Mouse (Mus musculus): ENCODE measurements around the gene Klhl11. TPM values are rescaled to one million over a fixed set of nuclear protein-coding genes. Genes with fewer than 3 reads are reported as not detected.
A peak's percentile ranks its signal among the peaks of the same experiment; 100 is the strongest.

The Klhl11 gene
- 8.1 and 8.9 TPM in 2 replicates for polyA plus RNA-seq (2014; fragmentation: Nextera tagmentation; extraction: Ambion mirVana)

GRCm38 (mm10) chr11:100472197-100472934 lies at the start of gene Klhl11:
Gene Klhl11 (minus strand): TSS chr11:100472741.
- peaks cover 17% of the 10 kb centered on the region for H3K4me1 ChIP-seq (ENCODE audit: control insufficient read depth, insufficient read depth, low read length)

GRCm38 (mm10) chr11:100520838-100521237 lies 48.3 kb upstream of the Klhl11 start:
- WGBS (ENCODE audit: insufficient replicate concordance), result 81% methylated on average over 15 of the region's 15 CpGs
- Histone ChIP-seq H3K9ac (ENCODE audit: low read depth, low read length) (no peak overlapping the region), H3K4me1 (ENCODE audit: control insufficient read depth, insufficient read depth, low read length) (peaks cover 8% of the 10 kb centered on the region), H3K36me3 (ENCODE audit: control insufficient read depth, insufficient read depth, low read length) (peaks cover 40% of the 10 kb centered on the region), H3K9me3 (replicated peaks; ENCODE audit: control insufficient read depth, low read length) (no peaks in the 10 kb centered on the region), H3K4me3 (ENCODE audit: low read depth, low read length) (no peak overlapping the region), H3K27ac (ENCODE audit: low read depth, low read length) (no peak overlapping the region), H3K4me2 (no peak overlapping the region), H3K27me3 (ENCODE audit: control insufficient read depth, insufficient read depth, low read length) (no peaks in the 10 kb centered on the region)
- no peak for ATAC-seq (replicated peaks; ENCODE audit: insufficient number of reproducible peaks, low FRiP score, low TSS enrichment)

More at GRCm38 (mm10) chr11:100472197-100472934, at the start of gene Klhl11:
- Histone ChIP-seq H3K9me3 (replicated peaks; ENCODE audit: control insufficient read depth, low read length) (no peaks in the 10 kb centered on the region), H3K27me3 (ENCODE audit: control insufficient read depth, insufficient read depth, low read length) (no peaks in the 10 kb centered on the region), H3K9ac (ENCODE audit: low read depth, low read length) (peak within 1 kb of the TSS; percentile 94), H3K27ac (ENCODE audit: low read depth, low read length) (peak within 1 kb of the TSS; percentile 38), H3K36me3 (ENCODE audit: control insufficient read depth, insufficient read depth, low read length) (peaks cover 5% of the 10 kb centered on the region; the same call in 1 of the 2 replicates), H3K4me3 (ENCODE audit: low read depth, low read length) (peak within 1 kb of the TSS; percentile 97), H3K4me2 (peak within 1 kb of the TSS; percentile 97)
- ATAC-seq (replicated peaks; ENCODE audit: insufficient number of reproducible peaks, low FRiP score, low TSS enrichment), result peak; percentile 82
- under 1% methylated on average over 83 of the region's 83 CpGs for WGBS (ENCODE audit: insufficient replicate concordance)

GRCm38 (mm10) chr11:100519188-100519587 lies 46.6 kb upstream of the Klhl11 start:
- no peak overlapping the region for H3K9ac ChIP-seq (ENCODE audit: low read depth, low read length)
- H3K36me3 ChIP-seq (ENCODE audit: control insufficient read depth, insufficient read depth, low read length), result peaks cover 45% of the 10 kb centered on the region

GRCm38 (mm10) chr11:100518188-100518591 lies 45.6 kb upstream of the Klhl11 start:
- no peak overlapping the region for H3K9ac ChIP-seq (ENCODE audit: low read depth, low read length)
- no peak for ATAC-seq (replicated peaks; ENCODE audit: insufficient number of reproducible peaks, low FRiP score, low TSS enrichment)
- 90% methylated on average over 5 of the region's 5 CpGs for WGBS (ENCODE audit: insufficient replicate concordance)
- peaks cover 49% of the 10 kb centered on the region for H3K36me3 ChIP-seq (ENCODE audit: control insufficient read depth, insufficient read depth, low read length)
- H3K4me3 ChIP-seq (ENCODE audit: low read depth, low read length), result no peak overlapping the region
- no peak overlapping the region for H3K4me2 ChIP-seq
- H3K9me3 ChIP-seq (replicated peaks; ENCODE audit: control insufficient read depth, low read length), result no peaks in the 10 kb centered on the region
- H3K27me3 ChIP-seq (ENCODE audit: control insufficient read depth, insufficient read depth, low read length), result no peaks in the 10 kb centered on the region
- H3K4me1 ChIP-seq (ENCODE audit: control insufficient read depth, insufficient read depth, low read length), result no peaks in the 10 kb centered on the region
- H3K27ac ChIP-seq (ENCODE audit: low read depth, low read length), result no peak overlapping the region

More at GRCm38 (mm10) chr11:100519188-100519587, 46.6 kb upstream of the Klhl11 start:
- Histone ChIP-seq H3K27me3 (ENCODE audit: control insufficient read depth, insufficient read depth, low read length) (no peaks in the 10 kb centered on the region), H3K27ac (ENCODE audit: low read depth, low read length) (no peak overlapping the region), H3K9me3 (replicated peaks; ENCODE audit: control insufficient read depth, low read length) (no peaks in the 10 kb centered on the region), H3K4me2 (no peak overlapping the region), H3K4me1 (ENCODE audit: control insufficient read depth, insufficient read depth, low read length) (no peaks in the 10 kb centered on the region), H3K4me3 (ENCODE audit: low read depth, low read length) (no peak overlapping the region)
- WGBS (ENCODE audit: insufficient replicate concordance), result 78% methylated on average over 7 of the region's 7 CpGs
- ATAC-seq (replicated peaks; ENCODE audit: insufficient number of reproducible peaks, low FRiP score, low TSS enrichment), result no peak

- H3K4me3 ChIP-seq (ENCODE audit: low read depth, low read length), result no peak overlapping the region
- no peak overlapping the region for H3K4me2 ChIP-seq
- no peak overlapping the region for H3K27ac ChIP-seq (ENCODE audit: low read depth, low read length)
- no peak for ATAC-seq (replicated peaks; ENCODE audit: insufficient number of reproducible peaks, low FRiP score, low TSS enrichment)
- WGBS (ENCODE audit: insufficient replicate concordance), result 84% methylated on average over 9 of the region's 9 CpGs
- no peaks in the 10 kb centered on the region for H3K4me1 ChIP-seq (ENCODE audit: control insufficient read depth, insufficient read depth, low read length)
- H3K27me3 ChIP-seq (ENCODE audit: control insufficient read depth, insufficient read depth, low read length), result no peaks in the 10 kb centered on the region
- peaks cover 41% of the 10 kb centered on the region for H3K36me3 ChIP-seq (ENCODE audit: control insufficient read depth, insufficient read depth, low read length)
- H3K9me3 ChIP-seq (replicated peaks; ENCODE audit: control insufficient read depth, low read length), result no peaks in the 10 kb centered on the region
- H3K9ac ChIP-seq (ENCODE audit: low read depth, low read length), result no peak overlapping the region
Measured at GRCm38 (mm10) chr11:100516291-100516690, 43.8 kb upstream of the Klhl11 start.

- Histone ChIP-seq H3K27me3 (ENCODE audit: control insufficient read depth, insufficient read depth, low read length) (no peaks in the 10 kb centered on the region), H3K9me3 (replicated peaks; ENCODE audit: control insufficient read depth, low read length) (no peaks in the 10 kb centered on the region), H3K9ac (ENCODE audit: low read depth, low read length) (no peak overlapping the region), H3K4me3 (ENCODE audit: low read depth, low read length) (no peak overlapping the region), H3K4me2 (no peak overlapping the region), H3K27ac (ENCODE audit: low read depth, low read length) (no peak overlapping the region), H3K36me3 (ENCODE audit: control insufficient read depth, insufficient read depth, low read length) (peaks cover 41% of the 10 kb centered on the region), H3K4me1 (ENCODE audit: control insufficient read depth, insufficient read depth, low read length) (no peaks in the 10 kb centered on the region)
- ATAC-seq (replicated peaks; ENCODE audit: insufficient number of reproducible peaks, low FRiP score, low TSS enrichment), result no peak
- WGBS (ENCODE audit: insufficient replicate concordance), result 88% methylated on average over 9 of the region's 9 CpGs
Measured at GRCm38 (mm10) chr11:100515789-100516188, 43.2 kb upstream of the Klhl11 start.

- H3K27me3 ChIP-seq (ENCODE audit: control insufficient read depth, insufficient read depth, low read length), result no peaks in the 10 kb centered on the region
- H3K27ac ChIP-seq (ENCODE audit: low read depth, low read length), result no peak overlapping the region
- H3K4me2 ChIP-seq, result no peak overlapping the region
- no peaks in the 10 kb centered on the region for H3K9me3 ChIP-seq (replicated peaks; ENCODE audit: control insufficient read depth, low read length)
- peaks cover 40% of the 10 kb centered on the region for H3K36me3 ChIP-seq (ENCODE audit: control insufficient read depth, insufficient read depth, low read length)
- 88% methylated on average over 9 of the region's 9 CpGs for WGBS (ENCODE audit: insufficient replicate concordance)
- no peak overlapping the region for H3K4me3 ChIP-seq (ENCODE audit: low read depth, low read length)
- no peak overlapping the region for H3K9ac ChIP-seq (ENCODE audit: low read depth, low read length)
- ATAC-seq (replicated peaks; ENCODE audit: insufficient number of reproducible peaks, low FRiP score, low TSS enrichment), result no peak
- no peaks in the 10 kb centered on the region for H3K4me1 ChIP-seq (ENCODE audit: control insufficient read depth, insufficient read depth, low read length)
Measured at GRCm38 (mm10) chr11:100515061-100515460, 42.5 kb upstream of the Klhl11 start.

GRCm38 (mm10) chr11:100513716-100514115 lies 41.2 kb upstream of the Klhl11 start:
- H3K27ac ChIP-seq (ENCODE audit: low read depth, low read length), result no peak overlapping the region
- no peaks in the 10 kb centered on the region for H3K4me1 ChIP-seq (ENCODE audit: control insufficient read depth, insufficient read depth, low read length)
- H3K9ac ChIP-seq (ENCODE audit: low read depth, low read length), result no peak overlapping the region
- no peak overlapping the region for H3K4me3 ChIP-seq (ENCODE audit: low read depth, low read length)
- H3K27me3 ChIP-seq (ENCODE audit: control insufficient read depth, insufficient read depth, low read length), result no peaks in the 10 kb centered on the region
- ATAC-seq (replicated peaks; ENCODE audit: insufficient number of reproducible peaks, low FRiP score, low TSS enrichment), result no peak
- H3K9me3 ChIP-seq (replicated peaks; ENCODE audit: control insufficient read depth, low read length), result no peaks in the 10 kb centered on the region
- WGBS (ENCODE audit: insufficient replicate concordance), result 82% methylated on average over 10 of the region's 10 CpGs
- H3K36me3 ChIP-seq (ENCODE audit: control insufficient read depth, insufficient read depth, low read length), result peaks cover 34% of the 10 kb centered on the region
- no peak overlapping the region for H3K4me2 ChIP-seq

GRCm38 (mm10) chr11:100512384-100512783 lies 39.8 kb upstream of the Klhl11 start:
- no peak overlapping the region for H3K9ac ChIP-seq (ENCODE audit: low read depth, low read length)
- no peaks in the 10 kb centered on the region for H3K4me1 ChIP-seq (ENCODE audit: control insufficient read depth, insufficient read depth, low read length)
- WGBS (ENCODE audit: insufficient replicate concordance), result 83% methylated on average over 1 of the region's 1 CpGs
- no peak for ATAC-seq (replicated peaks; ENCODE audit: insufficient number of reproducible peaks, low FRiP score, low TSS enrichment)
- H3K27ac ChIP-seq (ENCODE audit: low read depth, low read length), result no peak overlapping the region
- H3K4me3 ChIP-seq (ENCODE audit: low read depth, low read length), result no peak overlapping the region
- H3K36me3 ChIP-seq (ENCODE audit: control insufficient read depth, insufficient read depth, low read length), result peaks cover 34% of the 10 kb centered on the region
- H3K4me2 ChIP-seq, result no peak overlapping the region
- no peaks in the 10 kb centered on the region for H3K9me3 ChIP-seq (replicated peaks; ENCODE audit: control insufficient read depth, low read length)
- no peaks in the 10 kb centered on the region for H3K27me3 ChIP-seq (ENCODE audit: control insufficient read depth, insufficient read depth, low read length)
